Mouse (Mus musculus) left cerebral cortex, postnatal 14 days (tissue): ENCODE results near the gene Serpina3n. TPM values are rescaled to one million over a fixed set of nuclear protein-coding genes. Genes with fewer than 3 reads are reported as not detected.
"Not testable (repeated sequence)": the region's sequence is repeated elsewhere in the genome, so short reads cannot be mapped to it uniquely, and the experiment has no call there.

Experiments
- DNase-seq, 2 experiments: peaks; one replicate each; pipeline ENCODE4 v3.0.0; 2021 to 2022; ENCODE audit warnings: low spot score in 2 of 2, mixed read lengths in 1 of 2
- intact Hi-C: fragments of 180-260 bp; cut with DNase I; formaldehyde crosslinking; loops from one replicate; pipeline ENCODE4 v1.15.1; 2025
- long read RNA-seq, 2 experiments: library from polyadenylated mRNA; stranded (forward); transcript quantifications; one replicate each; pipeline ENCODE4 v2.0.0; 2021
- total RNA-seq, 2 experiments: library from RNA; stranded (reverse); gene quantifications; 2 replicates each; pipeline ENCODE4 v1.2.3; 2021

The Serpina3n gene
- 1 to 10 TPM; 5.4 to 8.9 TPM for total RNA-seq
- long read RNA-seq, experiment 1, partial matches to known transcripts: 0 of 5 reads
- long read RNA-seq, experiment 1, other reads (novel, unspliced or antisense): 4 of 5 reads
- long read RNA-seq, experiment 2, partial matches to known transcripts: 0 of 6 reads
- long read RNA-seq, experiment 2, other reads (novel, unspliced or antisense): 2 of 6 reads

GRCm38 (mm10) chr12:104406454-104406885 is at the start of gene Serpina3n:
Gene Serpina3n, plus strand, starts transcription at chr12:104406729.
- intact Hi-C loops: no loop called here

GRCm38 (mm10) chr12:104369986-104370385 is 36.5 kb upstream of the Serpina3n start:
- DNase-seq: no peak
- intact Hi-C loops: no loop called here

More at GRCm38 (mm10) chr12:104406454-104406885, at the start of gene Serpina3n:
- no peak for DNase-seq

GRCm38 (mm10) chr12:104377179-104377578 is 29.4 kb upstream of the Serpina3n start:
- intact Hi-C loops, DNase-seq: not testable (repeated sequence)

GRCm38 (mm10) chr12:104378351-104378750 is 28.2 kb upstream of the Serpina3n start:
- intact Hi-C loops, DNase-seq: not testable (repeated sequence)

- intact Hi-C loops, DNase-seq: not testable (repeated sequence)
Measured at GRCm38 (mm10) chr12:104378815-104379214, 27.7 kb upstream of the Serpina3n start.

- intact Hi-C loops: no loop called here
- DNase-seq: no peak
Measured at GRCm38 (mm10) chr12:104379856-104380255, 26.7 kb upstream of the Serpina3n start.

- intact Hi-C loops, DNase-seq: not testable (repeated sequence)
Measured at GRCm38 (mm10) chr12:104381071-104381604, 25.4 kb upstream of the Serpina3n start.

- intact Hi-C loops, DNase-seq: not testable (repeated sequence)
Measured at GRCm38 (mm10) chr12:104385987-104386386, 20.5 kb upstream of the Serpina3n start.

- DNase-seq, intact Hi-C loops: not testable (repeated sequence)
Measured at GRCm38 (mm10) chr12:104386878-104387277, 19.7 kb upstream of the Serpina3n start.

GRCm38 (mm10) chr12:104388477-104388876 is 18.1 kb upstream of the Serpina3n start:
- no peak for DNase-seq
- intact Hi-C loops: no loop called here

- DNase-seq, intact Hi-C loops: not testable (repeated sequence)
Measured at GRCm38 (mm10) chr12:104391057-104391456, 15.5 kb upstream of the Serpina3n start.

GRCm38 (mm10) chr12:104403968-104404367 is 2.6 kb upstream of the Serpina3n start:
- intact Hi-C loops: no loop called here
- no peak for DNase-seq

GRCm38 (mm10) chr12:104412507-104412906 is 6.0 kb downstream of the Serpina3n start:
- DNase-seq: no peak
- intact Hi-C loops: no loop called here

GRCm38 (mm10) chr12:104414576-104414975 is 8.0 kb downstream of the Serpina3n start:
- DNase-seq: no peak
- intact Hi-C loops: no loop called here

GRCm38 (mm10) chr12:104415625-104416315 is 9.2 kb downstream of the Serpina3n start:
- intact Hi-C loops: loop anchor here (5.0 kb wide), 4 partner anchors 63 to 418 kb away; no protein-coding TSS in a partner anchor
- peak; percentile 62 to 89 for DNase-seq

GRCm38 (mm10) chr12:104418340-104419135 is 12.0 kb downstream of the Serpina3n start:
- DNase-seq: peak; percentile 88 to 89
- intact Hi-C loops: loop anchor here (5.0 kb wide), 4 partner anchors 66 to 421 kb away; no protein-coding TSS in a partner anchor

- intact Hi-C loops: loop anchor here (5.0 kb wide), 4 partner anchors 67 to 422 kb away; no protein-coding TSS in a partner anchor
- DNase-seq: no peak
Measured at GRCm38 (mm10) chr12:104419136-104419462, 12.6 kb downstream of the Serpina3n start.

- intact Hi-C loops: no loop called here
- no peak for DNase-seq
Measured at GRCm38 (mm10) chr12:104422615-104423392, 16.3 kb downstream of the Serpina3n start.

- DNase-seq: no peak
- intact Hi-C loops: no loop called here
Measured at GRCm38 (mm10) chr12:104425591-104425990, 19.1 kb downstream of the Serpina3n start.
